Mouse (Mus musculus) limb, embryonic 14.5 days (tissue): ENCODE results near the gene Ackr2. TPM values are rescaled to one million over a fixed set of nuclear protein-coding genes. Genes with fewer than 3 reads are reported as not detected.

Experiments used
- ATAC-seq: fragments of 200-750 bp; cut with Nextera tagmentation; 2 replicates; pipeline ENCODE4 v1.8.0; 2017; ENCODE audit warnings: low read depth, moderate number of reproducible peaks, moderate TSS enrichment; ENCODE audit not compliant: low FRiP score
- DNase-seq: peaks from one replicate; pipeline ENCODE4 v3.0.0-alpha.2; 2015; ENCODE audit warnings: low spot score
- H3K27ac ChIP-seq: fragments of 300-500 bp; sonication (generic); replicated peaks from 2 replicates; pipeline ENCODE4 v1.5.1; 2014; ENCODE audit warnings: low read depth, mild to moderate bottlenecking, low read length, moderate library complexity, mixed read lengths
- H3K27me3 ChIP-seq: fragments of 300-500 bp; sonication (generic); 2 replicates; pipeline ENCODE4 v1.6.1; 2014; ENCODE audit warnings: low read length, mixed read lengths; ENCODE audit not compliant: control insufficient read depth, insufficient read depth
- H3K36me3 ChIP-seq: fragments of 300-500 bp; sonication (generic); 2 replicates; pipeline ENCODE4 v1.6.1; 2014; ENCODE audit warnings: mild to moderate bottlenecking, low read length, moderate library complexity, mixed read lengths; ENCODE audit not compliant: control insufficient read depth, insufficient read depth
- H3K4me1 ChIP-seq: fragments of 300-500 bp; sonication (generic); 2 replicates; pipeline ENCODE4 v1.6.1; 2014; ENCODE audit warnings: antibody characterized with exemption, low read length, mixed read lengths; ENCODE audit not compliant: control insufficient read depth, insufficient read depth
- H3K4me2 ChIP-seq: fragments of 300-500 bp; sonication (generic); replicated peaks from 2 replicates; pipeline ENCODE4 v1.6.1; 2014; ENCODE audit warnings: low read depth, mild to moderate bottlenecking, low read length, moderate library complexity; ENCODE audit not compliant: severe bottlenecking
- H3K4me3 ChIP-seq: fragments of 300-500 bp; sonication (generic); replicated peaks from 2 replicates; pipeline ENCODE4 v1.5.1; 2014; ENCODE audit warnings: low read length
- H3K9ac ChIP-seq: fragments of 300-500 bp; sonication (generic); 2 replicates; pipeline ENCODE4 v1.6.1; 2014; ENCODE audit warnings: mild to moderate bottlenecking, low read depth, low read length, moderate library complexity; ENCODE audit not compliant: severe bottlenecking
- H3K9me3 ChIP-seq: fragments of 300-500 bp; sonication (generic); 2 replicates; pipeline ENCODE4 v1.6.1; 2016; ENCODE audit warnings: low read length; ENCODE audit not compliant: control insufficient read depth
- POLR2A ChIP-seq: fragments of 200-500 bp; IDR thresholded peaks from 2 replicates; pipeline ENCODE4 v1.8.0; 2012; ENCODE audit warnings: inconsistent platforms, mild to moderate bottlenecking, moderate library complexity, borderline replicate concordance; ENCODE audit not compliant: insufficient read depth, insufficient read length; ENCODE audit errors: extremely low read depth
- WGBS: fragments of 180-500 bp; shearing (Covaris S2); extraction: QIAGEN DNeasy Blood & Tissue Kit; methylation state at CpG from one replicate; pipeline ENCODE4 v1.1.7; 2014; 5-methylcytosine and 5-hydroxymethylcytosine counted together
- polyA plus RNA-seq, 2 experiments: library from polyadenylated mRNA; depleted of rRNA in 1 of 2; stranded (reverse) in 1 of 2; unstranded in 1 of 2; fragments of >200 nt; fragmentation: Nextera tagmentation in 1 of 2; extraction: Ambion mirVana in 1 of 2; gene quantifications; 2 replicates each; pipeline versions ENCODE4 v1.2.1 to v1.2.3; 2012 to 2014

Ackr2 gene
- polyA plus RNA-seq, 2 experiments = 0.25 to 0.26 TPM

- no peak overlapping the region for H3K9ac ChIP-seq
Observed at GRCm38 (mm10) chr9:121859345-121859744, 38.8 kb upstream of the Ackr2 start.

GRCm38 (mm10) chr9:121860921-121861320 lies 37.2 kb upstream of the Ackr2 start:
- ATAC-seq = no peak
- Histone ChIP-seq H3K36me3 (no peaks in the 10 kb centered on the region), H3K4me1 (0 out of 2 replicates have a peak, but pooled peaks cover 3% of the 10 kb centered on the region), H3K9me3 (no peaks in the 10 kb centered on the region), H3K27ac (no peak overlapping the region), H3K4me3 (no peak overlapping the region), H3K9ac (no peak overlapping the region), H3K4me2 (no peak overlapping the region), H3K27me3 (no peaks in the 10 kb centered on the region)
- DNase-seq = no peak
- 80% methylated on average over 2 of the region's 2 CpGs for WGBS
- no peak for TF ChIP-seq POLR2A

More at GRCm38 (mm10) chr9:121859345-121859744, 38.8 kb upstream of the Ackr2 start:
- no peak for TF ChIP-seq POLR2A
- H3K27me3 ChIP-seq = no peaks in the 10 kb centered on the region
- H3K4me3 ChIP-seq = no peak overlapping the region
- H3K36me3 ChIP-seq = no peaks in the 10 kb centered on the region
- WGBS = 96% methylated on average over 2 of the region's 2 CpGs
- H3K27ac ChIP-seq = no peak overlapping the region
- DNase-seq = no peak
- H3K9me3 ChIP-seq = no peaks in the 10 kb centered on the region
- no peak for ATAC-seq
- H3K4me1 ChIP-seq = 0 out of 2 replicates have a peak, but pooled peaks cover 3% of the 10 kb centered on the region
- H3K4me2 ChIP-seq = no peak overlapping the region

- Histone ChIP-seq H3K9ac (no peak overlapping the region), H3K4me1 (no peaks in the 10 kb centered on the region), H3K27me3 (no peaks in the 10 kb centered on the region), H3K4me3 (no peak overlapping the region), H3K27ac (no peak overlapping the region), H3K4me2 (no peak overlapping the region), H3K9me3 (no peaks in the 10 kb centered on the region), H3K36me3 (no peaks in the 10 kb centered on the region)
- WGBS = 55% methylated on average over 4 of the region's 4 CpGs
- DNase-seq (no peak), ATAC-seq (no peak)
- no peak for TF ChIP-seq POLR2A
Observed at GRCm38 (mm10) chr9:121864837-121865236, 33.3 kb upstream of the Ackr2 start.

DNA sequence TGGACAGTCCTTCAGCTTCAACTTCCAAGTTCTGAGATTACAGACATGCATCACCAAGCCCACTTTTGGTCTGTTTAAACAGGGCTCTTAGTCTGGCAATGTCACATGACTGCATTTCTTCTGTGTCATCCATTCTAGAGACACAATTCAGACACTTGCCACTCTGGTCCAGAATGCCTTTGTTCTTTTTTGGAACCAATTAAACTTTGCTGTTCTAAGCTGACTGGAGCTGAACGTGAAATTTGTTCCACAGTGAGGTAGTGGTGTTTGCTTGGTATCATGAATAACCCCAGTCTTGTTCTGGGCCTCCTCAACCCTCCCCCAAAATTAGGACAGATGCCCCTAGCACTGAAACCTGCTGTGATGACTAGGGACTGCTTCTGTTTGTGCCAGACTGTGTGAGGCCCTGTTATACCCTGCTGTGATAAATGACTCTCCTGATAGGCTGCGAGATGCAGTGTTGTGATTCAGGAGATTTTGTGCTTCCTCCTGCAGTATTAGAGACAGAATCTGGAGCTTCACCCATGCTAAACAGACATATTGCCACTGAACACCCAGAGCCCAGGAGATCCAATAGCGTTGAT lies 32.6 kb upstream of the Ackr2 start:
- TF ChIP-seq POLR2A = no peak
- 37% methylated on average over 3 of the region's 3 CpGs for WGBS
- Histone ChIP-seq H3K9ac (no peak overlapping the region), H3K4me3 (no peak overlapping the region), H3K27ac (no peak overlapping the region), H3K9me3 (no peaks in the 10 kb centered on the region), H3K36me3 (no peaks in the 10 kb centered on the region), H3K4me1 (no peaks in the 10 kb centered on the region), H3K4me2 (no peak overlapping the region), H3K27me3 (no peaks in the 10 kb centered on the region)
- ATAC-seq (no peak), DNase-seq (no peak)

DNA sequence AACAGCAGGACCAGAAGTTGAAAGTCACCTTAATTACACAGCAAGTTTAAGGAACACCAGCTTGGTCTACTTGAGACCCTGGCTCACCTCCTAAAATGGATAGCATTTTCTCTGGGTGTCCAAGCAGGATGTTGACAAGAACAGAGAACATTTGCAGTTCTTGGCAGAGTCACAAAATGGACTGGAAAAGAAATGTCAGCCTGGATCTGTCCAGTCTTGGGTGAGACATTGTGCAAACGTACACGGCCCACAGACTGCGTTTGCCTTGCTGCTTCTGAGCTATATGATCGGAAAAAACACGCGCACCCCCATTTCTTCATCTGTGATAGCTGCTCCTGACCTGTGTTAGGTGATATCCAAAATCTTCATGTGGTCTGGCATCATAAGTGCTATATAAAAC lies 30.5 kb upstream of the Ackr2 start:
- no peak for DNase-seq

More for the DNA sequence above, 30.5 kb upstream of the Ackr2 start:
- Histone ChIP-seq H3K27ac (no peak overlapping the region), H3K4me3 (no peak overlapping the region), H3K9ac (no peak overlapping the region), H3K4me1 (no peaks in the 10 kb centered on the region), H3K36me3 (no peaks in the 10 kb centered on the region), H3K27me3 (no peaks in the 10 kb centered on the region), H3K9me3 (no peaks in the 10 kb centered on the region), H3K4me2 (no peak overlapping the region)
- WGBS = 87% methylated on average over 6 of the region's 6 CpGs
- TF ChIP-seq POLR2A = no peak
- ATAC-seq = no peak
